ENCODE assay signal across 10 mouse cellular contexts in the genomic region with DNA sequence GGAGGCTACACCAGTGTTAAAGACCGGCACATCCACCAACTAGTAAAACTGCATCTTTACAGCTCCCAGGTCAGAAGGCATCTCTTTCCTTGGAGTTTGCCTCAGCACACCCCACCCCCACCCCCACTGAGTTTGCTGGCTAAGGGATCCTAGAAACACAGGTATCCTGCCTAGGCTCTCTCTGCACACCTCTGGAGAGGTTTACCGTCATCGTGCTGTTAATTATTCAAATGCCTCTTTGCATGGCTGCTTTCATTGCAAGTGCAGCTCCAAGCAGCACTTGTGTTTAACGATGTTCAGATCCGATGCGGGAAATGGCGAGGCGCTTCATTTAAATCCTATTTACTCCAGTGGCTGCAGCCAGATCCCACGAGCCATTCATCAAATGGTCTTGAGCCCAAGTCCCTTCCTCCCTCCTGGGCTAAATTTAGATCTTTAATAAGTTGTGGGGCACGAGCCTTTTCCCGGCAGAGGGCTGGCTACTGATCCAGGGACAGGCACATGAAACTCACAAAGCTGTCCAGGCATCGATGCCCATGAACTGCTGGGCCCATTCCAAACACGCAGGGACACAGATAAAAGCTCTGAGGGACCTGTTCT.
A peak's percentile ranks its signal among the peaks of the same experiment; 100 is the strongest.
DNase-seq lines count a peak whose midpoint lies in the region; ATAC-seq and TF ChIP-seq lines count a peak whose summit lies in the region.
"Had no signal": no experiment of that assay in that cellular context is flagged by ENCODE, and none has a peak within 500 bp of the region (broad histone marks: within the 10 kb centered on the region; RNA-seq: fewer than 3 reads in every experiment).

No protein-coding gene starts in this region.

- CTCF ChIA-PET in Patski (lab: Charles Lee) = no interaction called here

- 42% methylated on average over 13 of the region's 13 CpGs for WGBS in heart, embryonic 14.5 days

- no peak overlapping the region for H3K27ac ChIP-seq in heart, embryonic 14.5 days (replicated peaks in 1 of 2; ENCODE audit: control insufficient read depth in 1 of 2, insufficient read depth in 1 of 2, low read depth in 2 of 2, low read length in 2 of 2)

- H3K4me1 ChIP-seq in heart, embryonic 14.5 days (ENCODE audit: control insufficient read depth in 2 of 2, insufficient read depth in 2 of 2, low read length in 2 of 2) = peaks cover 23 to 26% of the 10 kb centered on the region in 2 experiments

- DNase-seq in gastrocnemius, adult 8-10 months (ENCODE audit: low spot score in 2 of 2) = peak; percentile 3 to 12
- DNase-seq in gastrocnemius, postnatal 25 days = no peak
- peak; percentile 37 for DNase-seq in Patski (ENCODE audit: low read depth, low spot score)
- peak; percentile 17 to 46 for DNase-seq in kidney, postnatal 4 days
- DNase-seq in ovary, adult 18-20 months (ENCODE audit: low spot score) = no peak
- no peak for DNase-seq in left cerebral cortex, adult 18-20 months (ENCODE audit: low spot score in 2 of 2)
- DNase-seq in thymus, postnatal 10 days (ENCODE audit: low spot score in 2 of 2) = no peak
- DNase-seq: layer of hippocampus, adult 9-11 months had no signal

- no peak overlapping the region for H3K9ac ChIP-seq in heart, embryonic 14.5 days (ENCODE audit: low read length)

- no peak for TF ChIP-seq CTCF in Patski (IDR thresholded peaks at IDR 0.05)

- H3K27me3 ChIP-seq in Patski = no peaks in the 10 kb centered on the region
- H3K27me3 ChIP-seq in heart, embryonic 14.5 days (ENCODE audit: control insufficient read depth, insufficient read depth, low read length) = no peaks in the 10 kb centered on the region

- H3K4me2 ChIP-seq in heart, embryonic 14.5 days (ENCODE audit: low read length) = peak overlapping the region; percentile 26
- H3K4me2 ChIP-seq: liver, embryonic 11.5 days had no signal

- POLR2A ChIA-PET in Patski (lab: Charles Lee) = no interaction called here

- in situ Hi-C loops in Patski (cut with MboI; ENCODE audit: low pct_unique_long_range_greater_than_20kb) = no loop called here

- H3K4me3 ChIP-seq in heart, embryonic 14.5 days (ENCODE audit: control insufficient read depth in 1 of 2, insufficient read depth in 1 of 2, low read depth in 1 of 2, low read length in 2 of 2) = no peak overlapping the region

- no peaks in the 10 kb centered on the region for H3K36me3 ChIP-seq in heart, embryonic 14.5 days (ENCODE audit: control insufficient read depth, insufficient read depth, low read length)

- peak; percentile 44 for ATAC-seq in Patski
- no peak for ATAC-seq in heart, embryonic 14.5 days (ENCODE audit: insufficient number of reproducible peaks, insufficient read depth, low FRiP score, low read depth)

- H3K9me3 ChIP-seq in heart, embryonic 14.5 days (ENCODE audit: control insufficient read depth, low read length) = no peaks in the 10 kb centered on the region

Comparison
In these comparisons a context has a peak if more than half of its experiments do, and no peak if none do; other contexts are left out.
1. DNase-seq: peak in gastrocnemius, adult 8-10 months (2 of 2), Patski (single experiment) and kidney, postnatal 4 days (2 of 2); none in gastrocnemius, postnatal 25 days (single experiment), ovary, adult 18-20 months (single experiment), left cerebral cortex, adult 18-20 months (0 of 2) and thymus, postnatal 10 days (0 of 2).